Mouse (Mus musculus) forebrain, embryonic 11.5 days (tissue): ENCODE results near the gene Ptprcap. TPM values are rescaled to one million over a fixed set of nuclear protein-coding genes. Genes with fewer than 3 reads are reported as not detected.

Source experiments
- ATAC-seq: fragments of 200-750 bp; cut with Nextera tagmentation; replicated peaks from 2 replicates; pipeline ENCODE4 v1.8.0; 2017; ENCODE audit warnings: moderate TSS enrichment; ENCODE audit not compliant: low FRiP score
- DNase-seq: peaks from one replicate; pipeline ENCODE4 v3.0.0-alpha.2; 2017; ENCODE audit warnings: low spot score
- H3K27ac ChIP-seq: fragments of 300-500 bp; sonication (generic); 2 replicates; pipeline ENCODE4 v1.5.1; 2014; ENCODE audit warnings: low read depth, low read length
- H3K27me3 ChIP-seq: fragments of 300-500 bp; sonication (generic); 2 replicates; pipeline ENCODE4 v1.6.1; 2014; ENCODE audit warnings: mild to moderate bottlenecking, low read length, mixed read lengths; ENCODE audit not compliant: control insufficient read depth, insufficient read depth
- H3K36me3 ChIP-seq: fragments of 300-500 bp; sonication (generic); 2 replicates; pipeline ENCODE4 v1.6.1; 2014; ENCODE audit warnings: mild to moderate bottlenecking, low read length, moderate library complexity, mixed read lengths; ENCODE audit not compliant: control insufficient read depth, insufficient read depth
- H3K4me1 ChIP-seq: fragments of 300-500 bp; sonication (generic); replicated peaks from 2 replicates; pipeline ENCODE4 v1.6.1; 2014; ENCODE audit warnings: low read length, mixed read lengths; ENCODE audit not compliant: control insufficient read depth, insufficient read depth
- H3K4me2 ChIP-seq: fragments of 300-500 bp; sonication (generic); 2 replicates; pipeline ENCODE4 v1.6.1; 2014; ENCODE audit warnings: low read depth, mild to moderate bottlenecking, low read length, moderate library complexity, mixed read lengths; ENCODE audit not compliant: severe bottlenecking
- H3K4me3 ChIP-seq: fragments of 300-500 bp; sonication (generic); 2 replicates; pipeline ENCODE4 v1.5.1; 2014; ENCODE audit warnings: low read depth, low read length
- H3K9ac ChIP-seq: fragments of 300-500 bp; sonication (generic); 2 replicates; pipeline ENCODE4 v1.6.1; 2014; ENCODE audit warnings: low read length
- H3K9me3 ChIP-seq: fragments of 300-500 bp; sonication (generic); 2 replicates; pipeline ENCODE4 v1.6.1; 2016; ENCODE audit warnings: low read length, mixed read lengths; ENCODE audit not compliant: control insufficient read depth
- whole genome bisulfite sequencing: fragments of 180-500 bp; shearing (Covaris S2); extraction: QIAGEN DNeasy Blood & Tissue Kit; methylation state at CpG from one replicate; pipeline ENCODE4 v1.1.7; 2014; 5-methylcytosine and 5-hydroxymethylcytosine counted together
- polyA plus RNA-seq: library from polyadenylated mRNA; unstranded; fragments of >200 nt; fragmentation: Nextera tagmentation; extraction: Ambion mirVana; gene quantifications from 2 replicates; pipeline ENCODE4 v1.2.1, GENCODE M21; 2014

The Ptprcap gene
- polyA plus RNA-seq, 1 experiment from 2014 or later = 0.96 TPM

DNA sequence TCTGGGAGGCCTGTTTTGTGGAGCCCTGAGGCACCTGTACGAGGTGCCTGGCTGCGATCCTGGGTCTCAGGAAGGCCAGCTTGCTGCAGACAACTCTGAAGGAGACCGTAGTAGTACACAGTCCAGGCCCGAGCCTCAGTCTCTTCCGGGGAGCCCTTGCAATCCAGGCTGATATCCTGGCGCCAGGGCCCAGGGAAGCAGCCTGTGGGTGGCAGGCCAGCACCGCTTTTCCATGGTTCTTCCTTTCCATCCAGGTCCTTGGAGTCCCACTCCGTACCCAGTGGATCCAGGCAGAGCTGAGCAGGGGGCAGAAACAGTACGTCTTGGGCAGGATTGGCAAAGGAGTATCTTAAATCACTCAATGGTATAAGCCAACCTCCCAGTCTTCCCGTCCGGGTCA is 19.5 kb downstream of the Ptprcap start:
- 61% methylated on average over 11 of the region's 11 CpGs for WGBS
- no peak overlapping the region for H3K9ac ChIP-seq

DNA sequence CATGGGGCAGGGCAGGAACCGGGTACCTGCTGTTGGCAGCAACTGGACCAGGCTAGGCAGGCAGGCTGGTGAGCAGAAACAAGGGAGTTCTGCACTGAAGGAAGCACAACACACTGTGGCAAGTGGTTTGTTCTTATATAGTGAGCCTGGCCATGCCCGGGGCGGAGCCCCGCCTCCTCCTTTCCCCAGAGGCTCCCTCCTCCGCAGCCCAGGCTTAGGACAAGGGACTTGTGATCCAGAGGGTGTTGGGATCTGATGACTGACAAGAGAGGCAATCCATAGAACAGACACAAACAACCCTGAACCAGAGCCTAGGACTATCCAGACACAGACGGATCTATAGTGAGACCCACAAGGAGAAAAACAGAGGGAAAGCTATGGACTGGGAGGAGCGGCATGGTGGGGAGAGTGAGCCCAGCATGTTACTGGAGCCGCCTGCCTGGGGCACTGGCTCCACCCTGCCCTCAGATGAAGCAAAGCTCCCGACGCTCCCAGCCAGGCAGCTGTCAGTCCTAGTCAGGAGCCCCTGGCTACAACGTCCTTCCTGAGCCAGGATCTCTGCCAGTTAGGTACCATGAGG is 22.1 kb downstream of the Ptprcap start, which contains the start of gene Carns1:
Gene Carns1 (minus strand): TSS at position 112 of the 580 bp plus-strand sequence.
- Histone ChIP-seq H3K4me1 (peaks cover 9% of the 10 kb centered on the region; the same call in 1 of the 2 replicates), H3K27me3 (no peaks in the 10 kb centered on the region), H3K4me3 (no peak within 1 kb of the TSS), H3K9ac (peak within 1 kb of the TSS; percentile 52), H3K4me2 (peak within 1 kb of the TSS; percentile 36), H3K36me3 (no peaks in the 10 kb centered on the region), H3K27ac (no peak within 1 kb of the TSS), H3K9me3 (no peaks in the 10 kb centered on the region)
- 4% methylated on average over 11 of the region's 11 CpGs for WGBS
- DNase-seq (no peak), ATAC-seq (0 out of 2 replicates have a peak, but pooled peaks have one; percentile 39)

More for the DNA sequence above, 19.5 kb downstream of the Ptprcap start:
- H3K27me3 ChIP-seq = no peaks in the 10 kb centered on the region
- no peaks in the 10 kb centered on the region for H3K9me3 ChIP-seq
- no peak for ATAC-seq
- DNase-seq = no peak
- no peak overlapping the region for H3K27ac ChIP-seq
- H3K36me3 ChIP-seq = no peaks in the 10 kb centered on the region
- H3K4me3 ChIP-seq = no peak overlapping the region
- H3K4me1 ChIP-seq = peaks cover 15% of the 10 kb centered on the region
- no peak overlapping the region for H3K4me2 ChIP-seq

DNA sequence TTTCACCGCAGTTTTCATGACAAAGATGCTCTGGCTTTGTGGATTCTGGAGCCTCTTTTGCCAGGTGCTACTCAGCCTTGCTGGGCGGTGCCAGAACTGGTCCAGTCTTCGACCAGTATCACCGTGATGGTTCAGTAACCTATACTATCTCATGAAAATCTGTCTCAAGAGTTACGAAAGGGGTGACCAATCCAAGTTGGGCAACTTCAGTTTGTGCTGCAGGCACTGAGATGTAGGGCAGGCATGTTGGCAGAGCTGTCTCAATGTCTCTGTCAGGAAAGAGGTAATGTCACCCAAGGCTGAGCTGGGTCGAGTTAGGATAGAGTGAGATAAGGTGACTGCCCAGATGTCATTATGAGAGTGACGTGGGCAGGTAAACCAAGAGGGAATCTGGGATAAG is 27.0 kb downstream of the Ptprcap start:
- Histone ChIP-seq H3K9ac (no peak overlapping the region), H3K4me2 (no peak overlapping the region), H3K4me1 (peaks cover 6% of the 10 kb centered on the region; the same call in 1 of the 2 replicates), H3K27ac (no peak overlapping the region), H3K36me3 (no peaks in the 10 kb centered on the region), H3K9me3 (no peaks in the 10 kb centered on the region), H3K4me3 (no peak overlapping the region), H3K27me3 (no peaks in the 10 kb centered on the region)
- no peak for DNase-seq
- WGBS = 90% methylated on average over 7 of the region's 7 CpGs
- no peak for ATAC-seq

- Histone ChIP-seq H3K9ac (no peak overlapping the region), H3K4me1 (no peaks in the 10 kb centered on the region), H3K9me3 (no peaks in the 10 kb centered on the region), H3K27me3 (no peaks in the 10 kb centered on the region), H3K36me3 (no peaks in the 10 kb centered on the region), H3K4me2 (no peak overlapping the region), H3K27ac (no peak overlapping the region), H3K4me3 (no peak overlapping the region)
- DNase-seq = no peak
- 43% methylated on average over 3 of the region's 3 CpGs for WGBS
- no peak for ATAC-seq
Measured at GRCm38 (mm10) chr19:4181892-4182291, 28.5 kb downstream of the Ptprcap start.

GRCm38 (mm10) chr19:4183689-4184088 is 30.3 kb downstream of the Ptprcap start:
- ATAC-seq (no peak), DNase-seq (no peak)
- H3K27me3 ChIP-seq = no peaks in the 10 kb centered on the region
- H3K4me3 ChIP-seq = no peak overlapping the region
- H3K4me1 ChIP-seq = no peaks in the 10 kb centered on the region
- WGBS = 74% methylated on average over 2 of the region's 2 CpGs
- no peak overlapping the region for H3K9ac ChIP-seq
- no peaks in the 10 kb centered on the region for H3K9me3 ChIP-seq
- H3K4me2 ChIP-seq = no peak overlapping the region
- no peaks in the 10 kb centered on the region for H3K36me3 ChIP-seq
- no peak overlapping the region for H3K27ac ChIP-seq

DNA sequence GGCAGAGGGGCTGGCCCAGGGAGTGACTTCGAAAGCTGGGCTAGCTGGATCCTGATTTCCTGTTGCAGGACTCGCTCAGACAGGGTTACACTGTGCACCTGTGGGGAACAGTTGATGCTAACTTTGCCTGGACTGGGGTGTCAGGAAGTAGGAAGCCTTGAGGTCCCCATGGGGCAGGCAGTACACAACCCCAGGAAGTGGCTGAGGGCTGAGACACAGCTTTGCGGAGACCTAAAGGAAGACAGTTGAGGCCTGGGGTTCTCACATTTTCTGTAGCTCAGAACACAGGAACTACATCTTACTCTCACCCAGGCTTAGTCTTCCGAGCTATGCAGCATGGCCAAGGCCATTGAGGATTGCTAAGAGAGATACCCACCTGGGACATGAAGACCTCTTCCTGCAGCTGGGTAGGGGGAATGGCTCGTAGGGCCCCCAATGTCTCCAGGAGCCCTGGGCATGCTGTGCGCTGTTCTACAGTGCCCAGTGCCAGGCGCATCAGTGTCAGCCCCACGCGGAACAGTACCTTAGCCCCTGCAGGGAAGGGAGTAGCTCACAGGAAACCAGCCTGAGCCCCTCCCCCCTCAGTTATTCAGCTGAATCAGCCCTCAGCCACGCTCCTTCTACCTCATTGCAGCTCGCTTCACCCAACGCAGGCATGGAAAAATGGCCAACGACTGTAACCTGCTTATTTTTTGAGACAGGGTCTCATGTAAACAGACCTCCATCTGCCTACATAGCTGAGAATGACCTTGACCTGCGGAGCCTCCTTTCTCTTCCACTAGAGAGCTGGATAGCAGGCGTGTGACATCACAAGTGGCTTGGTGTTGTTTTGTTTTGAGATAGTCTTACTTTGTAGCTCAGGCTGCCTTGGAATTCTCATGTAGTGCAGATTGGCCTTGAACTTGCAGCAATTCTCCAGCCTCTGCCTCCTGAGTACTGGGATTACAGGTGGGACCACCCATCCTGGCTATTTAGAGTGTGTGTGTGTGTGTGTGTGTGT is 31.9 kb downstream of the Ptprcap start:
- Histone ChIP-seq H3K27me3 (no peaks in the 10 kb centered on the region), H3K27ac (no peak overlapping the region), H3K9me3 (no peaks in the 10 kb centered on the region), H3K4me2 (no peak overlapping the region), H3K4me1 (no peaks in the 10 kb centered on the region), H3K36me3 (no peaks in the 10 kb centered on the region), H3K9ac (no peak overlapping the region), H3K4me3 (no peak overlapping the region)
- WGBS = 64% methylated on average over 15 of the region's 15 CpGs
- DNase-seq = no peak
- no peak for ATAC-seq

DNA sequence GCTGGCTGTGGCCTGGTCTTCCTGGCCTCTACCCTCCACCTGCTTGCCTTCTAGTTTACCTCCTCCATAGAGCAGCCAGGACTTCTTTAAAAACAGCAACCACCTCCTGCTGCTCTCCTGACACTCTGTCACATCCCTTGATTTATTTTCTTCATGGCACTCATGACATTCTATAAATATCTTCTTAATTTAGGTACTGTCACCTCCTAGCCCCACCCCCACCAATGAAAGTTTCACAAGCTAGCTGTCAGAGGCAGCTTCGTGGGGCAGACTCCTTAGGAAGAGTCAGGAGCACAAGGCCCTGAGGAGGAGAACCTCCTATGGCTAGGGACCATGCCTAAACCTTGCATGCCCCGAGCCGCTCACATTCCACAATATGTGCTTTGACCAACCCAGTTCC is 33.9 kb downstream of the Ptprcap start:
- Histone ChIP-seq H3K9ac (no peak overlapping the region), H3K4me1 (0 out of 2 replicates have a peak, but pooled peaks cover 2% of the 10 kb centered on the region), H3K36me3 (no peaks in the 10 kb centered on the region), H3K9me3 (no peaks in the 10 kb centered on the region), H3K4me2 (no peak overlapping the region), H3K27me3 (no peaks in the 10 kb centered on the region), H3K27ac (no peak overlapping the region), H3K4me3 (no peak overlapping the region)
- no peak for ATAC-seq
- WGBS = 74% methylated on average over 3 of the region's 3 CpGs
- DNase-seq = no peak

DNA sequence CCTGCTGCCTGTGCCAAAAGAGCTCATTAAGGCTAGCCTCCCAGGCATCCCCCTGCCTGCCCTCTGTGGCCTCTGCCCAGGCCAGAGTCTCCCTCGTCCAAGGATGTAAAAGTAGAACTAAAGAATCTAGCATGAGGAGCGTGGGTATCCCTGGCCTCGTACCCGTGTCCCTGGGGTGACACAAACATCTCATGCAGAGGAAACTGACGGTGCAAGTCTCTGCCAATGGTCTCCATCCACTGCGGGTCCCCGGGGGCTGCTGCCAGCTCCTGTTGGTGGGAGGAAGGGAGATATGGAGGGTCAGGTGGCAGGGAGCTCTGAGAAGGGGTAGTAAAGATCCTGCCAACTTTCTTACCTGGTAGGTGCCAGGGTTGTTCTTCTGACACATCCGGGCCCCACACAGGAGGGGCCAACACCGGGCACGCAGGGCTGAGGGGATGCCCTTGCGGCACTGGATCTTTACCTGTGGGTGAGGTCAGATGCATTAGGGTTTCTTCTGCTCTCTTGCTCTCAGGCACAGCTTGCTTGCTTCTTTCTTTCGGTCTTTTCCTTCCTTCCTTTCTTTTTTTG is 35.7 kb downstream of the Ptprcap start:
- Histone ChIP-seq H3K27ac (no peak overlapping the region), H3K4me2 (no peak overlapping the region), H3K36me3 (peaks cover 2% of the 10 kb centered on the region; the same call in 1 of the 2 replicates), H3K9ac (no peak overlapping the region), H3K4me1 (peaks cover 10% of the 10 kb centered on the region), H3K4me3 (no peak overlapping the region), H3K27me3 (no peaks in the 10 kb centered on the region), H3K9me3 (no peaks in the 10 kb centered on the region)
- DNase-seq = no peak
- no peak for ATAC-seq
- 82% methylated on average over 12 of the region's 12 CpGs for WGBS
